Mouse (Mus musculus) heart, embryonic 14.5 days (tissue): ENCODE measurements around the gene Gsk3a. TPM values are rescaled to one million over a fixed set of nuclear protein-coding genes. Genes with fewer than 3 reads are reported as not detected.
"Not testable (repeated sequence)": the region's sequence is repeated elsewhere in the genome, so short reads cannot be mapped to it uniquely, and the experiment has no call there.

ENCODE experiments used
- ATAC-seq: fragments of 200-750 bp; cut with Nextera tagmentation; 2 replicates; pipeline ENCODE4 v1.8.0; 2017; ENCODE audit warnings: low read depth, moderate TSS enrichment; ENCODE audit not compliant: insufficient number of reproducible peaks, insufficient read depth, low FRiP score
- H3K27ac ChIP-seq, 2 experiments: fragments of 200-500 bp in 1 of 2; fragments of 300-500 bp in 1 of 2; sonication (generic) in 1 of 2; replicated peaks in 1 of 2; 2 replicates each; pipeline ENCODE4 v1.5.1; 2012 to 2014; ENCODE audit warnings: low read depth in 2 of 2, low read length in 2 of 2, control low read depth in 1 of 2, mild to moderate bottlenecking in 1 of 2, mixed read lengths in 1 of 2; ENCODE audit not compliant: control insufficient read depth in 1 of 2, insufficient read depth in 1 of 2
- H3K27me3 ChIP-seq: fragments of 300-500 bp; sonication (generic); 2 replicates; pipeline ENCODE4 v1.6.1; 2014; ENCODE audit warnings: mild to moderate bottlenecking, low read length, control low read depth; ENCODE audit not compliant: control insufficient read depth, insufficient read depth
- H3K36me3 ChIP-seq: fragments of 300-500 bp; sonication (generic); 2 replicates; pipeline ENCODE4 v1.6.1; 2014; ENCODE audit warnings: mild to moderate bottlenecking, control low read depth, low read length, mixed read lengths; ENCODE audit not compliant: control insufficient read depth, insufficient read depth
- H3K4me1 ChIP-seq, 2 experiments: fragments of 200-500 bp in 1 of 2; fragments of 300-500 bp in 1 of 2; sonication (generic) in 1 of 2; 2 replicates each; pipeline ENCODE4 v1.6.1; 2012 to 2014; ENCODE audit warnings: low read length in 2 of 2, control low read depth in 1 of 2, mixed read lengths in 1 of 2; ENCODE audit not compliant: control insufficient read depth in 2 of 2, insufficient read depth in 2 of 2
- H3K4me2 ChIP-seq: fragments of 300-500 bp; sonication (generic); 2 replicates; pipeline ENCODE4 v1.6.1; 2014; ENCODE audit warnings: mild to moderate bottlenecking, low read length
- H3K4me3 ChIP-seq, 2 experiments: fragments of 200-500 bp in 1 of 2; fragments of 300-500 bp in 1 of 2; sonication (generic) in 1 of 2; 2 replicates each; pipeline ENCODE4 v1.5.1; 2012 to 2014; ENCODE audit warnings: low read length in 2 of 2, mild to moderate bottlenecking in 2 of 2, control low read depth in 1 of 2, low read depth in 1 of 2, moderate library complexity in 1 of 2; ENCODE audit not compliant: control insufficient read depth in 1 of 2, insufficient read depth in 1 of 2
- H3K9ac ChIP-seq: fragments of 300-500 bp; sonication (generic); 2 replicates; pipeline ENCODE4 v1.6.1; 2014; ENCODE audit warnings: mild to moderate bottlenecking, low read length
- H3K9me3 ChIP-seq: fragments of 300-500 bp; sonication (generic); 2 replicates; pipeline ENCODE4 v1.6.1; 2016; ENCODE audit warnings: low read length, control low read depth; ENCODE audit not compliant: control insufficient read depth
- WGBS: fragments of 180-500 bp; shearing (Covaris S2); extraction: QIAGEN DNeasy Blood & Tissue Kit; methylation state at CpG from one replicate; pipeline ENCODE4 v1.1.7; 2014; 5-methylcytosine and 5-hydroxymethylcytosine counted together
- polyA plus RNA-seq: library from polyadenylated mRNA; unstranded; fragments of >200 nt; fragmentation: Nextera tagmentation; extraction: Ambion mirVana; gene quantifications from 2 replicates; pipeline ENCODE4 v1.2.1, GENCODE M21; 2014

The Gsk3a gene
- polyA plus RNA-seq, 1 experiment from 2014 or later, result 12.2 TPM

DNA sequence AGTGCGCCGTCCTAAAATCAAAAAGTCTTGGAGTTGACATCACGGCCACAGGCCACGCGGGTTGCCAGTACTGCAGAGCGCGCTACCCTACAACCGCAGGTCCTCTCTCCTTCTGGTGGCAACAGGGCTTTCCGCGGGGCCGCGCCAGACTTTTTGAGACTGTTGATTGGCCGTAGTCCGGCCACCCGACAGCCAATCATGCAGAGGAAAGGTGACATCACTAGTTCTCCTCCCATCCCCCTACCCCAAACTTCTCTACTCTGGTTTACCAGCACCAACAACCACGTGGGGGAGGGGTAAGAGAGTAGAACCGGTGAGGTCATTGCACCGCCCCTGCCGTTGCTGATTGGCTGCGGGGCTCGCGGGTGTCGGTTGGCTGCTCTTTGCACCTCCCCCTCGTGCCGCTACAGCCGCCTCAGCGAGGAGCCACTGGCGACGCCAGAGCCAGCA is 29.7 kb upstream of the Gsk3a start, which contains the start of gene Cic:
Gene Cic (plus strand): TSS at position 404 of the 450 bp plus-strand sequence.
- Histone ChIP-seq H3K27me3 (no peaks in the 10 kb centered on the region), H3K4me3 (peak within 1 kb of the TSS; percentile 69 to 86), H3K9me3 (no peaks in the 10 kb centered on the region), H3K9ac (peak within 1 kb of the TSS; percentile 93), H3K4me1 (peaks cover 11 to 23% of the 10 kb centered on the region in 2 experiments), H3K36me3 (peaks cover 14% of the 10 kb centered on the region), H3K27ac (peak within 1 kb of the TSS; percentile 90 to 92), H3K4me2 (peak within 1 kb of the TSS; percentile 88)
- under 1% methylated on average over 29 of the region's 29 CpGs for WGBS
- ATAC-seq, result peak; percentile 84

DNA sequence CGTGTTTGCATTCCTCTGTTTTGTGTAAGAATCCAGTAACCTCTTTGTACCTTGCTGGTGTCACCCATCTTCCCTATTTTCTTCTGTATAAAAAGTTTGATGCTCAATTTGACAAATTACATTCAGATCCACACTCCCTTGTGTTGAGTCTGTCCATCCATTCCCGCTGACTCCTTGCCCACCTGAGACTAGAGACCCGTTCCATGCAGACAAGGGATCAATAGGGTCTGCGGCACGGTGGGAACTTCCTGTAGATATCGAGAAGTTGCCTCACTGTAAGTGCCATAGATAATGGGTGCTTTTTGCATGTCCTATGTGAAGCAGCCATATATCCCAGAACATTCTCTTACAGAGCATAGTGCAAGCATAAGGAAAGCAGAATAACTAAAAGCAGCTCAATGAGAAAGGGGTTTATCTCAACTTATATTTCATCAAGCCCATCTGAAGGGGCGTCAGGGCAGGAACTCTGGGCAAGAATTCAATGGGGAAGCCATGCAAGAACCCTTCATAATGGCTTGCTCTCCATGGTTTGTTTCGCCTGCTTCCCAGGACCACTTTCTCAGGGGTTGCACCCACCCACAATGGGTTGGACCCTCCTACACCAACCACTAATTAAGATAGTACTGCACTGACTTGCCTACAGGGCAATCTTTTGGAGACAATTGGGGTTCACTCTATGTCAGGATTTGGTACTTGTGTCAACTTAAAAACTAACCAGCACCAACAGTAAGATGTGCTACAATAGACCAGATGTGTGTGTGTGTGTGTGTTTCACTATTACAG is 28.7 kb upstream of the Gsk3a start:
- Histone ChIP-seq H3K27ac (peak overlapping the region in 1 of 2 experiments; percentile 92; a peak in 2 of 4 replicates), H3K36me3 (peaks cover 4% of the 10 kb centered on the region), H3K4me2 (peak overlapping the region; percentile 73), H3K4me1 (peaks cover 11 to 23% of the 10 kb centered on the region in 2 experiments), H3K9ac (peak overlapping the region; percentile 81; the same call in 1 of the 2 replicates), H3K4me3 (no peak overlapping the region), H3K9me3 (no peaks in the 10 kb centered on the region), H3K27me3 (no peaks in the 10 kb centered on the region)
- 72% methylated on average over 8 of the region's 8 CpGs for WGBS
- ATAC-seq, result no peak

DNA sequence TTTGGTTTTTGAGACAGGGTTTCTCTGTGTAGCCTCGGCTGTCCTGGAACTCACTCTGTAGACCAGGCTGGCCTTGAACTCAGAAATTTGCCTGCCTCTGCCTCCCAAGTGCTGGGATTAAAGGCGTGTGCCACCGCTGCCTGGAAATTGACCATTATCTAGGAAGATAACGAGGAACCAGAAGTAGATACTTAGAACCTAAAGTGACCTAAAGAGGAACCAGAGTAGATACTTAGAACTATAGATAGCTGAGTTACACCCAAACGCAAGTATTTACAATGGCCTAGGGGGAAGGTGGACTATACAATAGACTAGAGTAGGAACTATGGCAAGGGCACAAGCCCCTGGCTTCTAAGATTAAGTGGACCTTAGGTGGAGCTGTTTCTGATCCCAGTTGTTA is 28.1 kb upstream of the Gsk3a start:
- H3K9ac ChIP-seq, ATAC-seq, H3K4me3 ChIP-seq, H3K27me3 ChIP-seq, H3K27ac ChIP-seq, H3K4me2 ChIP-seq, H3K36me3 ChIP-seq, H3K9me3 ChIP-seq: not testable (repeated sequence)
- H3K4me1 ChIP-seq, result peaks cover 11 to 23% of the 10 kb centered on the region in 2 experiments
- 60% methylated on average over 5 of the region's 5 CpGs for WGBS

DNA sequence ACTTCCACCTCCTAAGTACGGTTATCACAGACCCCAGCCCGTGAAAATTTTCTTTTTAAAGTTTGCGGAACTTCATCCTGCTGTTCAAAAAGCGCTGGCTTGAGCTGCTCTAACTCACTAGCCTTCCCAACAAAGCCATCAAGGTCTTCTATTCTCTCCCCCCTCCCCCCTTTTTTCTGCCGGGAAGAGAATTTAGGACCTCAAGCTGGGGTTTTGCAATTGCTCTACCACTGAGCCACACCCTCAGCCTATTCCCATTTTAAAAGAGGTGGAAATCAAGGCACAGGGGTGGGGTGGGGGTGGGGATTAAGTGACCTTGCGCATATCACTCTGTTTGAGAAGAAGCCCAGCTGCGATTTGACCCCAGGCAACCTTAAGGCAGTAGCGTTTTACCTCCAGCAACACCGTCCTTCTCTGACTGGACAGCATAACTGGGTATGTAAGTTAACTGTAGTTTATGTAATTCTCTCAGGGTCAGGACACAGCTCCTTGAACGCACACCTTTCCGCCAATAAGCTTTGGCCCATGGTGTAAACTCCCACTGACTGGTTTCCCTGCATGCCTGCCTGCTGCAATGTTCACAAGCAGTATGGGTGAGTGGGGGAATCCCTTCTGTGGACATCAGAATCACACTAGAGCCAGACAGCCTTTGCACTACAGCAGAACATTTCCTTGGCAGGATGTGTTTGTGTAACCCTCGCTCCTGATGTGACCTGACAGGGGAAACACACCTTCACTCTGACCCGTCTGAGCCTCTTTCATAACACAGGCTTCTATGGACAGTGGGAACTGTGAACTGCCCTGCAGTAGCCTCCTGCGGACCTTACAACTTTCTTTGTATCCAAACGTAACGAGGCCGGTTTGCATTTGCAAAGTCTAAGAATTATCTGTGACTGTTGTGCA is 26.6 kb upstream of the Gsk3a start:
- H3K4me3 ChIP-seq, result no peak overlapping the region
- ATAC-seq, result no peak
- peaks cover 8 to 14% of the 10 kb centered on the region in 2 experiments for H3K4me1 ChIP-seq
- no peak overlapping the region for H3K4me2 ChIP-seq
- no peaks in the 10 kb centered on the region for H3K9me3 ChIP-seq
- no peak overlapping the region for H3K9ac ChIP-seq
- no peaks in the 10 kb centered on the region for H3K36me3 ChIP-seq
- no peaks in the 10 kb centered on the region for H3K27me3 ChIP-seq
- no peak overlapping the region for H3K27ac ChIP-seq
- WGBS, result 39% methylated on average over 17 of the region's 17 CpGs

DNA sequence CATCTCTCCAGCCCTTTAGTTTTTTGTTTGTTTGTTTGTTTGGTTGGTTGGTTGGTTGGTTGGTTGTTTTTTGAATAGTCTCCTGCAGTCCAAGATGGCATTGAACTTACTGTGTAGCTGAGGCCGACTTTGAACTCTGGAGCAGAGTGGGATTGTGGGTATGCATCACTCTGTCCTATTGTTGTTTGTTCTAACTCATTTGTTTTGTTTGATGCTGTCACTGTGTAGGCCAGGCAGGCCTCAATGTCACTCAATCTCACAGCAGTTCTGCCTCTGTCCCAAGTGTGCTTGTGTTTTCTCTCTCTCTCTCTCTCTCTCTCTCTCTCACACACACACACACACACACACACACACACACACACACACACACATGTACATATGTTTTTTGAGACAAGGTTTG is 24.2 kb upstream of the Gsk3a start:
- Histone ChIP-seq H3K9me3 (no peaks in the 10 kb centered on the region), H3K4me3 (no peak overlapping the region), H3K27ac (no peak overlapping the region), H3K27me3 (no peaks in the 10 kb centered on the region), H3K4me1 (peaks cover under 1 to 6% of the 10 kb centered on the region in 2 experiments), H3K9ac (no peak overlapping the region), H3K4me2 (no peak overlapping the region), H3K36me3 (no peaks in the 10 kb centered on the region)
- ATAC-seq, result no peak
- 68% methylated on average over 1 of the region's 1 CpGs for WGBS

DNA sequence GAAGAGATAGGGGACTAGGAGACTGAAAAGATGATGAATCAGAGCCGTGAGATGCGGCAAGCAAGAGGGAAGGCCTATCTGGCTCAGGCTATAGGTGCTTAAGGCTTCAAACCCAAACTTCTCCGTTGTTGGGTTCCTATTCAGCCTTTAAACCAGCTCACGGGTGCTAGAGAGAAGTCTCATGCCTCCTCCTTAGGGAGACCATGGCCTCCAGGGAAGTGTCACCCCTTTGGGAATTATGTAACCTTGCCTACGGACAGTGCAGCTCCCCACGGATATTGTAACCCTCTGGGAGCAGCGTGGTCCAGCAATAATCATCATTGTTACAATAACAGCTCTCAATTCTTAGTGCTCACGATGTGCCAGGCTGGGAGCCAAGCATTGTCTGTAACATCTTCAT is 14.2 kb upstream of the Gsk3a start:
- H3K4me2 ChIP-seq, result peak overlapping the region; percentile 97
- ATAC-seq, result no peak
- H3K9me3 ChIP-seq, result no peaks in the 10 kb centered on the region
- no peaks in the 10 kb centered on the region for H3K27me3 ChIP-seq
- H3K4me1 ChIP-seq, result peaks cover 11 to 22% of the 10 kb centered on the region in 2 experiments
- peaks cover 3% of the 10 kb centered on the region; the same call in 1 of the 2 replicates for H3K36me3 ChIP-seq
- peak overlapping the region; percentile 99 for H3K9ac ChIP-seq
- peak overlapping the region; percentile 82 to 98 for H3K27ac ChIP-seq
- H3K4me3 ChIP-seq, result peak overlapping the region; percentile 43 to 100
- WGBS, result 27% methylated on average over 8 of the region's 8 CpGs

DNA sequence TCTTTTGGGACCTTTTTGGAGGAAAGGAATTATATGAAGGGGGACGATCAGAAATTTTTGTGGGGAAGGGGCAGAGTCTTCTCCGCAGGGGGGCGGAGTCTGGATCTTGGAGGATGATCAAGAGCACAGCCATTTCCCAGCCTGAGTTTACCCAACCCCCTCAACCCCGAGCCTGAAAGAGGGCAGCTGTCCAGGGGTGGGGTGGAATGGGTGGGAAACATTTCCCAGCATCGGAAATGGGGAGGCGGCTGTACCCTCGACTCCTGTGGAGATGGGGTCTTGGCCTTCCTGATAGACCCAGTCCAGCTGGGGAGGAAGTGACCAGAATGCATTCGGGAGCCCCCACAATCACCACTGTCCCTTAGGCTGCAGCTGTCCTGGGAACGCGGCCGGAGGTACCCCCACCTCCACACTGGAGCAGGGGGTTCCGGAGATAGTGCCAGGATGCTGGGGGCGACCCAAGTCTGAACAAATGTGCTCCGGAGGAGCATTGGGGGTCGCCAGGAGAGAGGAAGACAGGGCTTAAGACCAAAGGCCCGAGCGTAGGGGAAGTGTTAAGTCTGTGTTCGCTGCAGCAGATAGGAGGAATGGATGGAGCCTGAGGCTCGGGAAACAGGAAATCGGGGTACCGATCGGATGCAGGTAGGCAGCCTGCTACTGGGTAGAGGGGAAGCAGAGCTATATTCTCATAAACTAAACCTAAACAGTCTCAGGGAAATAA is 13.6 kb upstream of the Gsk3a start:
- Histone ChIP-seq H3K4me2 (peak overlapping the region; percentile 97), H3K27ac (peak overlapping the region; percentile 82 to 98), H3K4me3 (peak overlapping the region; percentile 43 to 100), H3K9me3 (no peaks in the 10 kb centered on the region), H3K36me3 (peaks cover 3% of the 10 kb centered on the region; the same call in 1 of the 2 replicates), H3K4me1 (peaks cover 17 to 28% of the 10 kb centered on the region in 2 experiments), H3K9ac (peak overlapping the region; percentile 99), H3K27me3 (no peaks in the 10 kb centered on the region)
- ATAC-seq, result peak; percentile 19; the same call in 1 of the 2 replicates
- 4% methylated on average over 22 of the region's 22 CpGs for WGBS
